ENCODE assay signal across 9 mouse cellular contexts in the genomic region with DNA sequence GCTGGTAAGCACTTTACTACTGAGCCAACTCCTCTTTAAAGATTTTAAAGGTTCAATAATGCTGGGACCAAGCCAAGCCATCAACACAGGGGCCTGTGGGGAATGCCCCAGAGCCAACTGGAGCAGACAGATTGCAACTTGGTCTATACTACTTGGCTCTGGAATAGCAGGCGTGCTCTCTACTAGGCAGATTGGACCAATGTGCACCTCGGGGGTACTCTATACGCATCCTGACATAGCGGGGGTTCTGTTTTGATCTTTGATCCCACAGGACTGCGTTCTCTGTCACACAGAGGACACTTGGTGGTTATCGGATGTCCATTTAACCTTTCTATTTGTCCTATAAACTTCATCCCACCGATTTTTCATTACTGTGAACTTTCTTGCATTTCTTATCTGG. TPM values are rescaled to one million over a fixed set of nuclear protein-coding genes. Genes with fewer than 3 reads are reported as not detected.
A peak's percentile ranks its signal among the peaks of the same experiment; 100 is the strongest.
DNase-seq lines count a peak whose midpoint lies in the region; ATAC-seq lines count a peak whose summit lies in the region.
"Had no signal": no experiment of that assay in that cellular context is flagged by ENCODE, and none has a peak within 500 bp of the region (broad histone marks: within the 10 kb centered on the region; RNA-seq: fewer than 3 reads in every experiment).

No protein-coding gene starts in this region.

- peak overlapping the region; percentile 73 for H3K4me2 ChIP-seq in heart, embryonic 15.5 days
- H3K4me2 ChIP-seq in embryonic facial prominence, embryonic 11.5 days (ENCODE audit: low read depth, low read length), result no peak overlapping the region
- H3K4me2 ChIP-seq in midbrain, embryonic 16.5 days (ENCODE audit: low read length), result peak overlapping the region; percentile 94

- peak overlapping the region; percentile 95 for H3K27ac ChIP-seq in heart, embryonic 15.5 days
- H3K27ac ChIP-seq in embryonic facial prominence, embryonic 11.5 days (replicated peaks; ENCODE audit: low read depth, low read length), result no peak overlapping the region
- no peak overlapping the region for H3K27ac ChIP-seq in midbrain, embryonic 16.5 days (ENCODE audit: low read length)
- H3K27ac ChIP-seq: macrophage had no signal

- no peak for DNase-seq in heart, postnatal 14 days
- DNase-seq in embryonic facial prominence, embryonic 11.5 days (ENCODE audit: low spot score), result no peak
- peak; percentile 22 for DNase-seq in hindlimb bud, embryonic 11.5 days (ENCODE audit: extremely low spot score, low read depth, low spot score)
- no peak for DNase-seq in kidney, postnatal 25 days
- no peak for DNase-seq in layer of hippocampus, adult 8-10 months (ENCODE audit: low spot score in 2 of 2)
- DNase-seq in cerebellum, adult 11 months, result no peak

- H3K9me3 ChIP-seq in heart, embryonic 15.5 days (replicated peaks), result no peaks in the 10 kb centered on the region
- H3K9me3 ChIP-seq in embryonic facial prominence, embryonic 11.5 days (replicated peaks; ENCODE audit: control insufficient read depth, low read length), result no peaks in the 10 kb centered on the region
- no peaks in the 10 kb centered on the region for H3K9me3 ChIP-seq in midbrain, embryonic 16.5 days (replicated peaks; ENCODE audit: control insufficient read depth, low read length, poor library complexity, severe bottlenecking)

- ATAC-seq in heart, embryonic 15.5 days (replicated peaks; ENCODE audit: insufficient number of reproducible peaks, insufficient read depth, low FRiP score, low read depth), result no peak
- ATAC-seq in embryonic facial prominence, embryonic 11.5 days (replicated peaks; ENCODE audit: insufficient number of reproducible peaks, low FRiP score, low TSS enrichment, low read depth), result peak; percentile 64; the same call in 1 of the 2 replicates
- peak; percentile 56 for ATAC-seq in midbrain, embryonic 16.5 days

- peaks cover 9% of the 10 kb centered on the region; the same call in 1 of the 2 replicates for H3K4me1 ChIP-seq in heart, embryonic 15.5 days (replicated peaks)
- no peaks in the 10 kb centered on the region for H3K4me1 ChIP-seq in embryonic facial prominence, embryonic 11.5 days (ENCODE audit: control insufficient read depth, insufficient read depth, low read length)
- peaks cover 5% of the 10 kb centered on the region; the same call in 1 of the 2 replicates for H3K4me1 ChIP-seq in midbrain, embryonic 16.5 days (ENCODE audit: control insufficient read depth, insufficient read depth, low read length)

- H3K4me3 ChIP-seq in heart, embryonic 15.5 days, result peak overlapping the region; percentile 71
- H3K4me3 ChIP-seq in embryonic facial prominence, embryonic 11.5 days (ENCODE audit: low read depth, low read length), result peak overlapping the region; percentile 70
- peak overlapping the region; percentile 76 for H3K4me3 ChIP-seq in midbrain, embryonic 16.5 days (ENCODE audit: low read depth, low read length)

- no peaks in the 10 kb centered on the region for H3K27me3 ChIP-seq in heart, embryonic 15.5 days
- H3K27me3 ChIP-seq in embryonic facial prominence, embryonic 11.5 days (ENCODE audit: control insufficient read depth, insufficient read depth, low read length), result peaks cover 9% of the 10 kb centered on the region
- H3K27me3 ChIP-seq in midbrain, embryonic 16.5 days (ENCODE audit: control insufficient read depth, insufficient read depth, low read depth, low read length), result peaks cover 14% of the 10 kb centered on the region

- H3K36me3 ChIP-seq in heart, embryonic 15.5 days, result peaks cover 3% of the 10 kb centered on the region; the same call in 1 of the 2 replicates
- no peaks in the 10 kb centered on the region for H3K36me3 ChIP-seq in embryonic facial prominence, embryonic 11.5 days (replicated peaks; ENCODE audit: control insufficient read depth, insufficient read depth, low read depth, low read length)
- H3K36me3 ChIP-seq in midbrain, embryonic 16.5 days (ENCODE audit: control insufficient read depth, insufficient read depth, low read length), result no peaks in the 10 kb centered on the region

- intact Hi-C loops in heart, postnatal 14 days (cut with DNase I), result no loop called here

- H3K9ac ChIP-seq in heart, embryonic 15.5 days, result peak overlapping the region; percentile 89; the same call in 1 of the 2 replicates
- no peak overlapping the region for H3K9ac ChIP-seq in embryonic facial prominence, embryonic 11.5 days (replicated peaks; ENCODE audit: low read length)
- no peak overlapping the region for H3K9ac ChIP-seq in midbrain, embryonic 16.5 days (ENCODE audit: low read depth, low read length)

- WGBS in heart, embryonic 15.5 days, result 27% methylated on average over 7 of the region's 7 CpGs
- WGBS in embryonic facial prominence, embryonic 11.5 days, result 17% methylated on average over 7 of the region's 7 CpGs
- WGBS in midbrain, embryonic 16.5 days, result 20% methylated on average over 7 of the region's 7 CpGs

RNA-seq across cellular contexts. Expression of gene Bves, which starts 0.6 kb away (rescaled TPM):
- 93.9 and 117 TPM in 2 replicates for polyA plus RNA-seq in heart, embryonic 15.5 days (2015; fragmentation: Nextera tagmentation; extraction: Ambion mirVana)
- 10 to 100 TPM; 42.1 to 42.8 TPM for total RNA-seq in heart, postnatal 14 days (2021)
- 2.1 and 2.7 TPM in 2 replicates for polyA plus RNA-seq in embryonic facial prominence, embryonic 11.5 days (2014; fragmentation: Nextera tagmentation; extraction: Ambion mirVana)
- 1.2 and 1.7 TPM in 2 replicates for polyA plus RNA-seq in midbrain, embryonic 16.5 days (2015; fragmentation: Nextera tagmentation; extraction: Ambion mirVana)
- 1 to 10 TPM; 2.9 to 4.4 (median 3.8) TPM for total RNA-seq in layer of hippocampus, adult 8-10 months (2022)
- polyA plus RNA-seq: macrophage had no signal

Comparison
In these comparisons a context has a peak if more than half of its experiments do, and no peak if none do; other contexts are left out.
1. RNA of gene Bves, which starts 0.6 kb away (polyA plus RNA-seq): 93.9 to 117 TPM in heart, embryonic 15.5 days; 2.1 to 2.7 TPM in embryonic facial prominence, embryonic 11.5 days and 1.2 to 1.7 TPM in midbrain, embryonic 16.5 days; every median in the first group is over 10 times any median in the second.
2. Peak in every context shown above with its lines, with median percentiles within 50 percentile points of each other: H3K4me3 ChIP-seq.